Mouse (Mus musculus): Measurements from ENCODE around the gene Gramd1a.

- TF ChIP-seq CTCF (IDR thresholded peaks at IDR 0.05; ENCODE audit: extremely low read depth, insufficient read length, insufficient replicate concordance, low read depth, low read length) (no peak), POLR2A (IDR thresholded peaks at IDR 0.05; ENCODE audit: low read depth, low read length) (no peak)
Observed at GRCm38 (mm10) chr7:31174466-31174865, 18.8 kb upstream of the Gramd1a start.

Measured in small intestine, adult 2 months (tissue).